Mouse (Mus musculus) MEL (cell line): Measurements from ENCODE around the gene Mboat2. TPM values are rescaled to one million over a fixed set of nuclear protein-coding genes. Genes with fewer than 3 reads are reported as not detected.

Experiments used
- DNase-seq: peaks from one replicate; pipeline ENCODE4 v3.0.0; 2011; ENCODE audit warnings: low read depth, low spot score
- H3K27ac ChIP-seq: 2 replicates; pipeline ENCODE4 v1.5.1; 2012; ENCODE audit warnings: low read depth, mild to moderate bottlenecking, control low read depth, low read length, moderate library complexity; ENCODE audit not compliant: control insufficient read depth
- H3K27me3 ChIP-seq, 2 experiments: fragments of 150-350 bp in 1 of 2; sonication (generic) in 1 of 2; 2 replicates each; pipeline ENCODE4 v1.6.1; 2012; ENCODE audit warnings: low read length in 2 of 2, mild to moderate bottlenecking in 2 of 2, improper control_type of control experiment in 1 of 2, moderate library complexity in 1 of 2; ENCODE audit not compliant: insufficient read depth in 2 of 2, control insufficient read depth in 1 of 2
- H3K36me3 ChIP-seq, 2 experiments: 2 replicates each; pipeline ENCODE4 v1.6.1; 2012 to 2014; ENCODE audit warnings: low read length in 2 of 2, improper control_type of control experiment in 1 of 2, inconsistent platforms in 1 of 2, mild to moderate bottlenecking in 1 of 2; ENCODE audit not compliant: insufficient read depth in 2 of 2, control insufficient read depth in 1 of 2
- H3K4me1 ChIP-seq, 2 experiments: fragments of 150-350 bp in 1 of 2; sonication (generic) in 1 of 2; 2 replicates each; pipeline ENCODE4 v1.6.1; 2012; ENCODE audit warnings: low read length in 2 of 2, improper control_type of control experiment in 1 of 2, mild to moderate bottlenecking in 1 of 2; ENCODE audit not compliant: insufficient read depth in 2 of 2, control insufficient read depth in 1 of 2
- H3K4me3 ChIP-seq, 2 experiments: fragments of 150-350 bp in 1 of 2; sonication (generic) in 1 of 2; 2 replicates each; pipeline ENCODE4 v1.5.1; 2012; ENCODE audit warnings: low read depth in 2 of 2, low read length in 2 of 2, mild to moderate bottlenecking in 2 of 2, moderate library complexity in 2 of 2, control low read depth in 1 of 2, improper control_type of control experiment in 1 of 2; ENCODE audit not compliant: control insufficient read depth in 1 of 2, insufficient read depth in 1 of 2
- H3K79me2 ChIP-seq: 2 replicates; pipeline ENCODE4 v1.6.1; 2012; ENCODE audit warnings: mild to moderate bottlenecking, low read length, moderate library complexity; ENCODE audit not compliant: control insufficient read depth, poor library complexity, insufficient read depth
- H3K9ac ChIP-seq: 2 replicates; pipeline ENCODE4 v1.6.1; 2012; ENCODE audit warnings: low read depth, mild to moderate bottlenecking, control low read depth, low read length, moderate library complexity; ENCODE audit not compliant: control insufficient read depth, poor library complexity, severe bottlenecking
- H3K9me3 ChIP-seq: fragments of 150-350 bp; sonication (generic); replicated peaks from 2 replicates; pipeline ENCODE4 v1.6.1; 2012; ENCODE audit warnings: mild to moderate bottlenecking, low read length, improper control_type of control experiment, moderate library complexity; ENCODE audit not compliant: insufficient read depth
- BHLHE40 ChIP-seq: IDR thresholded peaks from 2 replicates; pipeline ENCODE4 v1.6.1; 2012; ENCODE audit warnings: low read depth, mild to moderate bottlenecking, inconsistent platforms, low read length, improper control_type of control experiment, borderline replicate concordance
- CHD2 ChIP-seq: IDR thresholded peaks from 2 replicates; pipeline ENCODE4 v1.6.1; 2011; ENCODE audit warnings: low read length, improper control_type of control experiment
- CTCF ChIP-seq, 3 experiments: IDR thresholded peaks in 2 of 3; conservative IDR thresholded peaks in 1 of 3; 2 replicates each; pipeline ENCODE4 v1.5.1; 2011 to 2012; ENCODE audit warnings: low read length in 3 of 3, low read depth in 2 of 3, mild to moderate bottlenecking in 2 of 3, improper control_type of control experiment in 1 of 3, inconsistent platforms in 1 of 3, mixed read lengths in 1 of 3, moderate library complexity in 1 of 3; ENCODE audit not compliant: control insufficient read depth in 1 of 3, insufficient read depth in 1 of 3, poor library complexity in 1 of 3, severe bottlenecking in 1 of 3
- E2F4 ChIP-seq: IDR thresholded peaks from 2 replicates; pipeline ENCODE4 v1.6.1; 2011; ENCODE audit warnings: low read depth, low read length, improper control_type of control experiment, borderline replicate concordance
- ELF1 ChIP-seq: IDR thresholded peaks from 2 replicates; pipeline ENCODE4 v1.6.1; 2014; ENCODE audit warnings: low read depth, mild to moderate bottlenecking, inconsistent platforms, low read length, improper control_type of control experiment, moderate library complexity
- EP300 ChIP-seq, 2 experiments: IDR thresholded peaks; 2 replicates each; pipeline ENCODE4 v1.6.1; 2011; ENCODE audit warnings: improper control_type of control experiment in 2 of 2, low read length in 2 of 2, low read depth in 1 of 2, mild to moderate bottlenecking in 1 of 2
- ETS1 ChIP-seq: IDR thresholded peaks from 2 replicates; pipeline ENCODE4 v1.6.1; 2012; ENCODE audit warnings: low read depth, mild to moderate bottlenecking, inconsistent platforms, low read length, improper control_type of control experiment, moderate library complexity
- GABPA ChIP-seq: IDR thresholded peaks from 2 replicates; pipeline ENCODE4 v1.6.1; 2012; ENCODE audit warnings: low read depth, mild to moderate bottlenecking, inconsistent platforms, low read length, improper control_type of control experiment, moderate library complexity
- JUND ChIP-seq: IDR thresholded peaks from 2 replicates; pipeline ENCODE4 v1.6.1; 2011; ENCODE audit warnings: low read depth, mild to moderate bottlenecking, improper control_type of control experiment, low read length
- KAT2A ChIP-seq: conservative IDR thresholded peaks from 2 replicates; pipeline ENCODE4 v1.6.1; 2012; ENCODE audit warnings: low read depth, low read length, improper control_type of control experiment, inconsistent platforms
- MAFK ChIP-seq: IDR thresholded peaks from 2 replicates; pipeline ENCODE4 v1.6.1; 2011; ENCODE audit warnings: low read depth, mild to moderate bottlenecking, low read length, improper control_type of control experiment, borderline replicate concordance
- MAX ChIP-seq: IDR thresholded peaks from 2 replicates; pipeline ENCODE4 v1.6.1; 2011; ENCODE audit warnings: low read length, improper control_type of control experiment
- MAZ ChIP-seq: IDR thresholded peaks from 2 replicates; pipeline ENCODE4 v1.6.1; 2012; ENCODE audit warnings: low read depth, mild to moderate bottlenecking, inconsistent platforms, low read length, improper control_type of control experiment
- MEF2A ChIP-seq: IDR thresholded peaks from 2 replicates; pipeline ENCODE4 v1.6.1; 2014; ENCODE audit warnings: low read depth, mild to moderate bottlenecking, inconsistent platforms, low read length, improper control_type of control experiment; ENCODE audit not compliant: poor library complexity, insufficient replicate concordance, severe bottlenecking; ENCODE audit errors: extremely low read depth
- MXI1 ChIP-seq: IDR thresholded peaks from 2 replicates; pipeline ENCODE4 v1.6.1; 2011; ENCODE audit warnings: mild to moderate bottlenecking, low read depth, low read length, improper control_type of control experiment
- MYC ChIP-seq: IDR thresholded peaks from 2 replicates; pipeline ENCODE4 v1.6.1; 2011; ENCODE audit warnings: low read depth, mild to moderate bottlenecking, low read length, improper control_type of control experiment, moderate library complexity
- NELFE ChIP-seq: IDR thresholded peaks from 2 replicates; pipeline ENCODE4 v1.6.1; 2011; ENCODE audit warnings: low read depth, low read length, improper control_type of control experiment
- NRF1 ChIP-seq: IDR thresholded peaks from 2 replicates; pipeline ENCODE4 v1.6.1; 2014; ENCODE audit warnings: low read depth, mild to moderate bottlenecking, inconsistent platforms, low read length, improper control_type of control experiment, moderate library complexity; ENCODE audit not compliant: poor library complexity, insufficient read depth, severe bottlenecking
- POLR2A ChIP-seq, 2 experiments: IDR thresholded peaks; 2 replicates each; pipeline ENCODE4 v1.6.1; 2011 to 2012; ENCODE audit warnings: low read length in 2 of 2, mild to moderate bottlenecking in 2 of 2, control low read depth in 1 of 2, improper control_type of control experiment in 1 of 2, low read depth in 1 of 2, moderate library complexity in 1 of 2; ENCODE audit not compliant: control insufficient read depth in 1 of 2, insufficient read depth in 1 of 2, poor library complexity in 1 of 2
- POLR2AphosphoS2 ChIP-seq: IDR thresholded peaks from 2 replicates; pipeline ENCODE4 v1.6.1; 2011; ENCODE audit warnings: low read length, improper control_type of control experiment
- POLR2AphosphoS5 ChIP-seq: IDR thresholded peaks from 2 replicates; pipeline ENCODE4 v1.6.1; 2012; ENCODE audit warnings: low read depth, borderline replicate concordance, mild to moderate bottlenecking, inconsistent platforms, low read length, moderate library complexity, mixed read lengths
- RAD21 ChIP-seq: IDR thresholded peaks from 2 replicates; pipeline ENCODE4 v1.6.1; 2011; ENCODE audit warnings: mild to moderate bottlenecking, low read depth, low read length, improper control_type of control experiment
- RCOR1 ChIP-seq: IDR thresholded peaks from 2 replicates; pipeline ENCODE4 v1.6.1; 2012; ENCODE audit warnings: low read depth, mild to moderate bottlenecking, inconsistent platforms, low read length, improper control_type of control experiment
- SMC3 ChIP-seq: IDR thresholded peaks from 2 replicates; pipeline ENCODE4 v1.6.1; 2011; ENCODE audit warnings: low read depth, low read length, improper control_type of control experiment
- TBP ChIP-seq: IDR thresholded peaks from 2 replicates; pipeline ENCODE4 v1.8.0; 2011; ENCODE audit warnings: low read depth, low read length, improper control_type of control experiment
- TCF12 ChIP-seq: IDR thresholded peaks from 2 replicates; pipeline ENCODE4 v1.6.1; 2014; ENCODE audit warnings: low read depth, mild to moderate bottlenecking, inconsistent platforms, low read length, improper control_type of control experiment, moderate library complexity
- UBTF ChIP-seq: IDR thresholded peaks from 2 replicates; pipeline ENCODE4 v1.6.1; 2012; ENCODE audit warnings: low read depth, mild to moderate bottlenecking, inconsistent platforms, low read length, improper control_type of control experiment, moderate library complexity, borderline replicate concordance; ENCODE audit not compliant: insufficient read depth
- ZC3H11A ChIP-seq: IDR thresholded peaks from 2 replicates; pipeline ENCODE4 v1.6.1; 2012; ENCODE audit warnings: low read depth, mild to moderate bottlenecking, inconsistent platforms, low read length, improper control_type of control experiment
- ZMIZ1 ChIP-seq: IDR thresholded peaks from 2 replicates; pipeline ENCODE4 v1.6.1; 2012; ENCODE audit warnings: low read depth, mild to moderate bottlenecking, inconsistent platforms, low read length, improper control_type of control experiment, moderate library complexity
- ZNF384 ChIP-seq: IDR thresholded peaks from 2 replicates; pipeline ENCODE4 v1.6.1; 2012; ENCODE audit warnings: low read depth, mild to moderate bottlenecking, inconsistent platforms, low read length, improper control_type of control experiment
- polyA plus RNA-seq, 2 experiments: library from polyadenylated mRNA; stranded (reverse) in 1 of 2; unstranded in 1 of 2; fragments of >175 nt in 1 of 2; fragments of >200 nt in 1 of 2; gene quantifications; 2 replicates each; pipeline versions ENCODE4 v1.2.1 to v1.2.4; 2012; ENCODE audit warnings: low replicate concordance in 2 of 2, low read depth in 1 of 2; ENCODE audit not compliant: insufficient read length in 2 of 2, insufficient read depth in 1 of 2, missing spikeins in 1 of 2
- total RNA-seq: library from RNA; depleted of rRNA; stranded (reverse); fragments of 300-350 nt; gene quantifications from 2 replicates; pipeline ENCODE4 v1.2.3, GENCODE M21; 2012

The Mboat2 gene
- total and polyA plus RNA-seq, 3 experiments: 13.5 TPM; not detected in 1

- TF ChIP-seq NELFE: peak; percentile 76
- TF ChIP-seq SMC3: 0 out of 2 replicates have a peak, but pooled peaks have one; percentile 1
- TF ChIP-seq ZNF384: no peak
- no peak; the same call in 1 of the 2 replicates for TF ChIP-seq KAT2A
- peak; percentile 31; the same call in 1 of the 2 replicates for TF ChIP-seq ETS1
- no peak for TF ChIP-seq E2F4
- no peak for TF ChIP-seq MEF2A
- TF ChIP-seq EP300 (IDR thresholded peaks at IDR 0.05; ENCODE audit: low read depth in 1 of 2, low read length in 2 of 2): no peak
- peak; percentile 39; the same call in 1 of the 2 replicates for TF ChIP-seq MAZ
- TF ChIP-seq CTCF (IDR thresholded peaks at IDR 0.05 in 2 of 3, conservative IDR thresholded peaks at IDR 0.05 in 1 of 3; ENCODE audit: control insufficient read depth in 1 of 3, insufficient read depth in 1 of 3, low read depth in 2 of 3, low read length in 3 of 3, poor library complexity in 1 of 3, severe bottlenecking in 1 of 3): no peak
- no peak for TF ChIP-seq MYC
- TF ChIP-seq ZMIZ1: peak; percentile 78
- no peak for TF ChIP-seq ZC3H11A
- peak; percentile 74 to 75; a peak in 3 of 4 replicates for TF ChIP-seq POLR2A (IDR thresholded peaks at IDR 0.05; ENCODE audit: control insufficient read depth in 1 of 2, insufficient read depth in 1 of 2, low read depth in 1 of 2, low read length in 2 of 2, poor library complexity in 1 of 2)
- TF ChIP-seq, all 39 proteins: peak for 16
These were observed 143.9 kb downstream of the Mboat2 start, which contains the start of gene Kidins220 (continued) for GRCm38 (mm10) chr12:24974446-24975114.

DNA sequence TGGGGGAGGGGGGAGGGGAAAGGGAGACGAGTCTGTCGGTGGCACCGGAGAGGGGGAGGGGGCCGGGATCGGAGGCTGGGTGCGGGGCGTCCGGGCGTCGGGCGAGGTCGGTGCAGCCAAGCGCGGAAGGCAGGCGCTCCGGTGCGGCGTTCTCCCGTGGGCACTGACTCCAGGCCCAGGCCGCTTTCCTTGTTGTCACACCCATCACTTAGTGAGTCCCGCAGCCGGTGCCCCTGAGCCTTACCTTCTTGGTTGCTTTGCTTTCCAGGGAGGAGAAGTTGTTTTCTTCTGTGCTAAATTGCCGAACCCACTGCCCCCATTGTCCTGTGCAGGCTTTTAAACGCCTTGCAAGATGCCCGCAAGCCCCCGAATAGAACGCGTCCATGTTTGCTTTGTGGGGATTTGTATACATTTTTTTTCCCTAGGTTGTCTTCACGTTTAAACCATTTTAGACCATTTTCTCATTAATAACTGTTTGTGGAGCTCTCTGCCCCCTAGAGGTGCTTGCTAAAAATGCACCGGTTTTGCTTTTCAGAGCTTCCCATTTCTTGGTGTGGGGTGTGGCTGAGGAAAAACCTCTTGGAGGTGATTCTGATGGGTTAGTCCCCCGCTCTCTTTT is 144.5 kb downstream of the Mboat2 start:
- peak overlapping the region; percentile 64 to 92 for H3K4me3 ChIP-seq
- H3K27ac ChIP-seq: peak overlapping the region; percentile 68
- H3K9ac ChIP-seq: peak overlapping the region; percentile 75
- peaks cover 5 to 19% of the 10 kb centered on the region in 2 experiments; a peak in 3 of 4 replicates for H3K4me1 ChIP-seq
- DNase-seq: peak; percentile 86
- peaks cover 1 to 21% of the 10 kb centered on the region in 2 experiments; a peak in 3 of 4 replicates for H3K36me3 ChIP-seq
- H3K27me3 ChIP-seq: no peaks in the 10 kb centered on the region
- H3K9me3 ChIP-seq: no peaks in the 10 kb centered on the region
- peaks cover 25% of the 10 kb centered on the region for H3K79me2 ChIP-seq
- TF ChIP-seq JUND (no peak), MAFK (no peak), POLR2AphosphoS5 (no peak), UBTF (no peak), TCF12 (no peak), NRF1 (no peak), MAX (no peak), CTCF (IDR thresholded peaks at IDR 0.05 in 2 of 3, conservative IDR thresholded peaks at IDR 0.05 in 1 of 3; ENCODE audit: control insufficient read depth in 1 of 3, insufficient read depth in 1 of 3, low read depth in 2 of 3, low read length in 3 of 3, poor library complexity in 1 of 3, severe bottlenecking in 1 of 3) (peak in 2 of 3 experiments; percentile 52 to 60; a peak in 4 of 6 replicates), BHLHE40 (no peak), ETS1 (no peak), ZNF384 (peak; percentile 39; the same call in 1 of the 2 replicates), MAZ (no peak), SMC3 (peak; percentile 32), MEF2A (no peak), GABPA (no peak), NELFE (no peak), POLR2AphosphoS2 (no peak), ELF1 (no peak), RAD21 (peak; percentile 52), TBP (no peak), EP300 (IDR thresholded peaks at IDR 0.05; ENCODE audit: low read depth in 1 of 2, low read length in 2 of 2) (no peak), MXI1 (no peak), CHD2 (peak; percentile 47; the same call in 1 of the 2 replicates), RCOR1 (no peak)
